Mouse (Mus musculus) gastrocnemius, postnatal 10 days (tissue): Measurements from ENCODE around the gene Fgd1. TPM values are rescaled to one million over a fixed set of nuclear protein-coding genes. Genes with fewer than 3 reads are reported as not detected.

Experiments used
- DNase-seq: peaks from one replicate; pipeline ENCODE4 v3.0.0; 2021; ENCODE audit warnings: mixed read lengths
- total RNA-seq, 2 experiments: library from RNA; stranded (reverse); gene quantifications; 2 replicates each; pipeline ENCODE4 v1.2.3; 2021

Fgd1 gene
- total RNA-seq, 2 experiments from 2014 or later = 9.4 to 14.3 TPM

- no peak for DNase-seq
These were observed 41.5 kb downstream of the Fgd1 start for GRCm38 (mm10) chrX:151087418-151087817.

GRCm38 (mm10) chrX:151096171-151097058 lies 50.5 kb downstream of the Fgd1 start, which contains the start of gene Tsr2:
Gene Tsr2 (minus strand): TSS chrX:151096543.
- peak; percentile 53 for DNase-seq

- DNase-seq = no peak
These were observed 61.5 kb downstream of the Fgd1 start for GRCm38 (mm10) chrX:151107301-151108067.

- peak; percentile 19 for DNase-seq
These were observed 70.8 kb downstream of the Fgd1 start for GRCm38 (mm10) chrX:151116795-151117194.

GRCm38 (mm10) chrX:151117432-151117831 lies 71.5 kb downstream of the Fgd1 start:
- DNase-seq = peak; percentile 5

- no peak for DNase-seq
These were observed 78.0 kb downstream of the Fgd1 start for GRCm38 (mm10) chrX:151123933-151124332.

GRCm38 (mm10) chrX:151130493-151130892 lies 84.5 kb downstream of the Fgd1 start:
- DNase-seq = no peak

- no peak for DNase-seq
These were observed 86.8 kb downstream of the Fgd1 start for GRCm38 (mm10) chrX:151132785-151133184.

Other genes starting within 250 kb of the Fgd1 start
- 100 to 1,000 TPM; 624 to 636 TPM for gene Maged2, start 231.8 kb upstream of the Fgd1 start, total RNA-seq
- gene Gnl3l, start 28.8 kb upstream of the Fgd1 start, total RNA-seq = 10 to 100 TPM; 34.3 to 36.0 TPM
- gene Tsr2, start 50.4 kb downstream of the Fgd1 start, total RNA-seq = 10 to 100 TPM; 12.1 to 13.7 TPM
- gene Wnk3, start 151.9 kb downstream of the Fgd1 start, total RNA-seq = 1 to 10 TPM; 1.2 to 2.2 TPM